Mouse (Mus musculus) hindbrain, embryonic 16.5 days (tissue): Measurements from ENCODE around the gene Tgfb1. TPM values are rescaled to one million over a fixed set of nuclear protein-coding genes. Genes with fewer than 3 reads are reported as not detected.

ENCODE experiments used
- ATAC-seq: fragments of 200-750 bp; cut with Nextera tagmentation; 2 replicates; pipeline ENCODE4 v1.8.0; 2017; ENCODE audit warnings: moderate TSS enrichment, moderate library complexity
- H3K27ac ChIP-seq: fragments of 300-500 bp; sonication (generic); 2 replicates; pipeline ENCODE4 v1.5.1; 2014; ENCODE audit warnings: low read depth, mild to moderate bottlenecking, control low read depth, low read length, moderate library complexity
- H3K27me3 ChIP-seq: fragments of 300-500 bp; sonication (generic); replicated peaks from 2 replicates; pipeline ENCODE4 v1.6.1; 2014; ENCODE audit warnings: low read length; ENCODE audit not compliant: control insufficient read depth, insufficient read depth
- H3K36me3 ChIP-seq: fragments of 300-500 bp; sonication (generic); 2 replicates; pipeline ENCODE4 v1.6.1; 2014; ENCODE audit warnings: mild to moderate bottlenecking, low read length, moderate library complexity, mixed read lengths; ENCODE audit not compliant: control insufficient read depth, insufficient read depth
- H3K4me1 ChIP-seq: fragments of 300-500 bp; sonication (generic); 2 replicates; pipeline ENCODE4 v1.6.1; 2014; ENCODE audit warnings: low read depth, low read length; ENCODE audit not compliant: control insufficient read depth, insufficient read depth
- H3K4me2 ChIP-seq: fragments of 300-500 bp; sonication (generic); 2 replicates; pipeline ENCODE4 v1.6.1; 2014; ENCODE audit warnings: mild to moderate bottlenecking, low read length, control low read depth, moderate library complexity
- H3K4me3 ChIP-seq: fragments of 300-500 bp; sonication (generic); 2 replicates; pipeline ENCODE4 v1.5.1; 2014; ENCODE audit warnings: mild to moderate bottlenecking, low read length, control low read depth, moderate library complexity
- H3K9ac ChIP-seq: fragments of 300-500 bp; sonication (generic); 2 replicates; pipeline ENCODE4 v1.6.1; 2014; ENCODE audit warnings: low read depth, mild to moderate bottlenecking, control low read depth, low read length, moderate library complexity
- H3K9me3 ChIP-seq: fragments of 300-500 bp; sonication (generic); 2 replicates; pipeline ENCODE4 v1.6.1; 2014; ENCODE audit warnings: mild to moderate bottlenecking, low read length, moderate library complexity; ENCODE audit not compliant: control insufficient read depth
- WGBS: fragments of 180-500 bp; shearing (Covaris S2); extraction: QIAGEN DNeasy Blood & Tissue Kit; methylation state at CpG from one replicate; pipeline ENCODE4 v1.1.7; 2014; 5-methylcytosine and 5-hydroxymethylcytosine counted together
- polyA plus RNA-seq: library from polyadenylated mRNA; unstranded; fragments of >200 nt; fragmentation: Nextera tagmentation; extraction: Ambion mirVana; gene quantifications from 2 replicates; pipeline ENCODE4 v1.2.1, GENCODE M21; 2015

Gene Tgfb1
- polyA plus RNA-seq, 1 experiment from 2014 or later: 0.63 TPM

GRCm38 (mm10) chr7:25694104-25694503 is 7.3 kb downstream of the Tgfb1 start:
- no peak overlapping the region for H3K9ac ChIP-seq
- no peaks in the 10 kb centered on the region for H3K36me3 ChIP-seq
- H3K27me3 ChIP-seq: peaks cover 19% of the 10 kb centered on the region
- no peak overlapping the region for H3K4me2 ChIP-seq
- H3K4me3 ChIP-seq: no peak overlapping the region
- 35% methylated on average over 8 of the region's 8 CpGs for whole genome bisulfite sequencing
- peaks cover 3% of the 10 kb centered on the region; the same call in 1 of the 2 replicates for H3K9me3 ChIP-seq
- peaks cover 3% of the 10 kb centered on the region for H3K4me1 ChIP-seq
- ATAC-seq: peak; percentile 31; the same call in 1 of the 2 replicates
- H3K27ac ChIP-seq: no peak overlapping the region

DNA sequence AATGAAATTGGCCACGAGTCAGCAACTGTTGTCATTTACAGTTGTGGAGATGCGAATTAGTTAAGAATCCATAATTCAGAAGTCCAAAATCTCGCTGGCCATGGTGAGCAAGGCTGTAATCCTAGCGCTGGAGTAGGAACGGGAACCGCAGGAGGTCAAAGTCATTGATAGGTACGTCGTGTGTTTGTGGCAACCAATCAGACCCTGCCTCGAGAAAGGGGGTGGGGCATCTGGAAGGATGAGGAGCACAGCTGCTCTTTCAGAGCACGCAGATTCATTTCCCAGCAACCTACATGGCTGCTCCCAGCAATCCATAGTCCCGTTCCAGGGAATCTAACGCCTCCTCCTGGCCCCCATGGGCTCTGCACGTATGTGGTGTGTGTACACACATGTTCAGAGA is 13.0 kb downstream of the Tgfb1 start:
- ATAC-seq: no peak
- 56% methylated on average over 13 of the region's 13 CpGs for WGBS
- Histone ChIP-seq H3K4me1 (peaks cover 3% of the 10 kb centered on the region; the same call in 1 of the 2 replicates), H3K27ac (no peak overlapping the region), H3K36me3 (no peaks in the 10 kb centered on the region), H3K9me3 (no peaks in the 10 kb centered on the region), H3K9ac (no peak overlapping the region), H3K4me3 (no peak overlapping the region), H3K4me2 (no peak overlapping the region), H3K27me3 (no peaks in the 10 kb centered on the region)

DNA sequence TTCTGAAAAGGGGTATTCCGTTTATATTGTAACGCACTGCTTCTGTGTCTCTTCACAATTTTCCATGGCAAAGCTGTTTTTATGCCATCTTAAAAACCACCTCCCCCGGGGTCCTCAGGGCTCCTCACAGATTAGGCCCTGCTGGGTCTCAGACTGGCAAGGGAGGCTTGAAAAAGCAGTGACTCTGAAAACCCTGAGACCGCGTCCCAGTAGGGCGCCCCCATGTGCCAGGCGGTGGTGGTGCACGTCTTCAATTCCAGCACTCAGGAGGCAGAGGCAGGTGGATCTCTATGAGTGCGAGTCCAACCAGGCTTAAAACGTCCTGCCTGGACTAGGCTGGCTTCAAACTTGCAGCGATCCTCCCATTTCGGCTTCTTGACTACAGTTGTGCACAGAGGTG is 13.9 kb downstream of the Tgfb1 start:
- ATAC-seq: no peak
- no peaks in the 10 kb centered on the region for H3K27me3 ChIP-seq
- no peak overlapping the region for H3K4me2 ChIP-seq
- no peak overlapping the region for H3K4me3 ChIP-seq
- H3K9ac ChIP-seq: no peak overlapping the region
- no peak overlapping the region for H3K27ac ChIP-seq
- peaks cover 3% of the 10 kb centered on the region; the same call in 1 of the 2 replicates for H3K4me1 ChIP-seq
- no peaks in the 10 kb centered on the region for H3K36me3 ChIP-seq
- 79% methylated on average over 12 of the region's 12 CpGs for WGBS
- H3K9me3 ChIP-seq: no peaks in the 10 kb centered on the region

DNA sequence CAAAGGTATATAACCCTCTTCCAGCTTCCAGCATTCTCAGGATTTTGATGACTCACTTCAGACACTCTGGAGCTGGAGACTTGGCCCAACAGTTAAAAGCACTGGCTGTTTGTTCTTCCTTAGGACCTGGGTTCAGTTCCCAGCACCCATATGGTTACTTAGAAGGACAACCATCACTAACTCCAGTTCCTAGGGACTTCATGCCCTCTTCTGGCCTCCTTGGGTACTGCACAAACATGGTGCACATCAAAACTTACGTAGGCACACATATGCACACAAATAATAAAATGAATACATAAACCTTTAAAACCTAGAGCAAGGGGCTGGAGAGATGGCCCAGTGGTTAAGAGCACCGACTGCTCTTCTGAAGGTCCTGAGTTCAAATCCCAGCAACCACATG is 15.5 kb downstream of the Tgfb1 start:
- Histone ChIP-seq H3K4me2 (no peak overlapping the region), H3K9me3 (no peaks in the 10 kb centered on the region), H3K36me3 (no peaks in the 10 kb centered on the region), H3K27me3 (no peaks in the 10 kb centered on the region), H3K27ac (no peak overlapping the region), H3K4me3 (no peak overlapping the region), H3K9ac (no peak overlapping the region), H3K4me1 (peaks cover 3% of the 10 kb centered on the region; the same call in 1 of the 2 replicates)
- ATAC-seq: no peak
- 95% methylated on average over 2 of the region's 2 CpGs for WGBS

DNA sequence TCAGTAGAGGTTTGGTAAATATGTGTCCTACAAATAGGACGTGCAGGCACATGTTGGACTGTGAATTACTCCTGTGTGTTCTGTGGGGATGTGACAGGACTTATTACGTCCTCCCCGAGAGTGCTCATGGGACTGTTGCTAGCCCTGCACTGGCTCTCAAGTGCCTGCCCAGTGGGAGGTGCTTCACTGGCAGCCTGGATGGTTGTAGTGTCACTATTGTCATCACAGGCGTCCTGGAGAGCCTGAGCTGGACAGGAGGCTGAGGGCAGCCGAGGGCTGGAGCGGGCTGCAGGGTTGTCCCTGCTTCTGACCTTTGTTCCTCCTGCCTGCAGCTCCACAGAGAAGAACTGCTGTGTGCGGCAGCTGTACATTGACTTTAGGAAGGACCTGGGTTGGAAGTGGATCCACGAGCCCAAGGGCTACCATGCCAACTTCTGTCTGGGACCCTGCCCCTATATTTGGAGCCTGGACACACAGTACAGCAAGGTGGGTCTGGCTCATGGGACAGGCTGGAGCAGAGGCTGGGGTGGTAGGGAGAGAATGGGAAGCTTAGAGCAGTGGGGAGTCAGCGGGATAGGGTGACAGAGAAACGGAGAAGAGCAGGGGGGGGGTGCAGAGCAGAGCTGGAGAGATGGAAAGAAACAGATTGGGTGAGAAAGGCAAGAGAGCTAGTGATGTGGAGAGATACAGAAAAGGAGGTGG is 17.1 kb downstream of the Tgfb1 start:
- H3K4me2 ChIP-seq: peak overlapping the region; percentile 67
- H3K4me3 ChIP-seq: peak overlapping the region; percentile 41; the same call in 1 of the 2 replicates
- WGBS: 18% methylated on average over 10 of the region's 10 CpGs
- ATAC-seq: peak; percentile 15; the same call in 1 of the 2 replicates
- H3K9me3 ChIP-seq: no peaks in the 10 kb centered on the region
- H3K4me1 ChIP-seq: peaks cover 3% of the 10 kb centered on the region; the same call in 1 of the 2 replicates
- no peaks in the 10 kb centered on the region for H3K27me3 ChIP-seq
- H3K9ac ChIP-seq: no peak overlapping the region
- H3K36me3 ChIP-seq: no peaks in the 10 kb centered on the region
- no peak overlapping the region for H3K27ac ChIP-seq

DNA sequence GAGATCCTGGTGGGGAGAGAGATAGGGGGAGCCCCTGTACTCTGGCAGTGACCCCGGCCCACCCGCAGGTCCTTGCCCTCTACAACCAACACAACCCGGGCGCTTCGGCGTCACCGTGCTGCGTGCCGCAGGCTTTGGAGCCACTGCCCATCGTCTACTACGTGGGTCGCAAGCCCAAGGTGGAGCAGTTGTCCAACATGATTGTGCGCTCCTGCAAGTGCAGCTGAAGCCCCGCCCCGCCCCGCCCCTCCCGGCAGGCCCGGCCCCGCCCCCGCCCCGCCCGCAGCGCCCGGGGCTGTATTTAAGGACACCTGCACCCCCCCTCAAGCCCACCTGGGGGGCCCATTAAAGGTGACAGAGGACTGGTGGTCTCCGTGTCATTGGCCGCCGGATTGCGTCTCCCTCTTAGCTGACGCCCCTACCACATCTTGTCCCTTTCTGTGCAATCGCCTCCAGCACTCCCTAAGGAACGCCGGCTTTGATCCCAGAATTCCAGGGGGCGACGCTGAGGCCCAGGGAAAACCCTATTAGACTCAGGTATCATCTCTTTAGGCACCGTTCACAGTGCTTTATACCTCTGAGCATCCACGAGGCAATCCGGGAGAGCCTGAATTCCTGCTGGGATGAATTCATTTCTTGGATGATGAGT is 18.0 kb downstream of the Tgfb1 start:
- H3K27ac ChIP-seq: no peak overlapping the region
- ATAC-seq: peak; percentile 58
- peak overlapping the region; percentile 41 for H3K4me3 ChIP-seq
- peak overlapping the region; percentile 67 for H3K4me2 ChIP-seq
- no peaks in the 10 kb centered on the region for H3K9me3 ChIP-seq
- H3K9ac ChIP-seq: peak overlapping the region; percentile 60
- H3K36me3 ChIP-seq: no peaks in the 10 kb centered on the region
- no peaks in the 10 kb centered on the region for H3K27me3 ChIP-seq
- H3K4me1 ChIP-seq: peaks cover 3% of the 10 kb centered on the region; the same call in 1 of the 2 replicates
- 7% methylated on average over 21 of the region's 37 CpGs for WGBS

- H3K9me3 ChIP-seq: no peaks in the 10 kb centered on the region
- no peaks in the 10 kb centered on the region for H3K27me3 ChIP-seq
- H3K36me3 ChIP-seq: no peaks in the 10 kb centered on the region
- peaks cover 11% of the 10 kb centered on the region for H3K4me1 ChIP-seq
- no peak overlapping the region for H3K27ac ChIP-seq
- 67% methylated on average over 6 of the region's 6 CpGs for WGBS
- H3K4me2 ChIP-seq: no peak overlapping the region
- ATAC-seq: no peak
- H3K4me3 ChIP-seq: no peak overlapping the region
- H3K9ac ChIP-seq: no peak overlapping the region
Observed at GRCm38 (mm10) chr7:25705801-25706251, 19.0 kb downstream of the Tgfb1 start.

DNA sequence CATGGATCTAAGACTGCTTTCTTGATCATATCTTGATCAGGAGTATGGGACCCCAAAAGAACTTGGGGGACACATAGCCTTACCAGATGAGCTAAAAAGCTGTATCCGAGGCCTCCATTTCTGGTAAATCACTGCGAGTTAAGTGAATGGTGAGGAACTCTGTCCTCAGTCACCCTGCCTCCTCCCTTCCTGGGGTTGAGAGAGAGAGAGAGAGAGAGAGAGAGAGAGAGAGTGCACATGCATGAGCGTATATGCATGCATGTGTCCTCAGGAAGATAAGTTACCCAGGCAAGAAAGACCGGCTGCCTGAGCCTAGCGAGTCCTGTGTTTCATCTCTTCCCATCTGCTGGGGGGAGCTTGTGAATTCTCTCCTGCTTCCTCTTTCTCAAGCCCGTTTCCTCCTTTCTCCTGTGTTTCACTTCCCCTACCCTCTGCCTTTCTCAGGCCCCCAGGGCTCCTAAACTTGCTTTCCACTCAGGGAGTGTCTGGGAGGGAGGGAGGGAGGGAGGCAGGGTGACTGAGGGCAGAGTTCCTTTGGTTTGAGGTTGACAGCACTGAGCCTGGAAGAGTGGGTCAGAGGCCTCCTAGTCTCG is 19.9 kb downstream of the Tgfb1 start:
- no peak for ATAC-seq
- Histone ChIP-seq H3K4me1 (peaks cover 12% of the 10 kb centered on the region), H3K9ac (no peak overlapping the region), H3K36me3 (no peaks in the 10 kb centered on the region), H3K27ac (no peak overlapping the region), H3K4me3 (no peak overlapping the region), H3K4me2 (no peak overlapping the region), H3K27me3 (no peaks in the 10 kb centered on the region), H3K9me3 (no peaks in the 10 kb centered on the region)
- WGBS: 60% methylated on average over 7 of the region's 7 CpGs
